ENCODE assay signal across 8 mouse cellular contexts in the genomic region with DNA sequence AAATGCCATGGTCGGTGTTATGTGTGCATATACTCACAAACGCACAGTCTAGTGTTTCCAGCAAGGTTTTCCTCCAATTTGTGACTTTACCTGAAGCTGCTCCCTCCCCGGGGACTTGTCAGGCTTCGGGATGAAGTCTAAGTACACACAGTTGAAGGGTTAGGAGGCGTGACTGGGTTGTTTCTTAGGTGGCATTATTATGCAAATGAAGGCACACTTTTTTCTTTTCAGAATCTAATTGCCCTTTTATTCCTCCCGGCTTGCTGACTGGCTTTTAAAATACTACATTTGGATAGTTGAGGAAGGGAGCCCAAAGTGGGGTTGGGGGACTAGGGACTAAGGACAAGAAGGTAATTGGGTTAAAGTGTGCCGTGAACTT. TPM values are rescaled to one million over a fixed set of nuclear protein-coding genes. Genes with fewer than 3 reads are reported as not detected.
DNase-seq lines count a peak whose midpoint lies in the region; ATAC-seq lines count a peak whose summit lies in the region.

No protein-coding gene starts in this region.

- H3K36me3 ChIP-seq in lung, embryonic 15.5 days = no peaks in the 10 kb centered on the region
- no peaks in the 10 kb centered on the region for H3K36me3 ChIP-seq in forebrain, embryonic 11.5 days (ENCODE audit: control insufficient read depth, insufficient read depth, low read length)

- peak overlapping the region; percentile 83 for H3K4me3 ChIP-seq in lung, embryonic 15.5 days
- no peak overlapping the region for H3K4me3 ChIP-seq in forebrain, embryonic 11.5 days (ENCODE audit: low read depth, low read length)

- H3K9ac ChIP-seq in lung, embryonic 15.5 days = peak overlapping the region; percentile 62
- H3K9ac ChIP-seq in forebrain, embryonic 11.5 days (ENCODE audit: low read length) = no peak overlapping the region

- WGBS in lung, embryonic 15.5 days = 20% methylated on average over 7 of the region's 7 CpGs
- 4% methylated on average over 7 of the region's 7 CpGs for WGBS in forebrain, embryonic 11.5 days

- no peak overlapping the region for H3K27ac ChIP-seq in lung, embryonic 15.5 days
- no peak overlapping the region for H3K27ac ChIP-seq in forebrain, embryonic 11.5 days (ENCODE audit: low read depth, low read length)

- H3K9me3 ChIP-seq in lung, embryonic 15.5 days = no peaks in the 10 kb centered on the region
- H3K9me3 ChIP-seq in forebrain, embryonic 11.5 days (ENCODE audit: control insufficient read depth, low read length) = no peaks in the 10 kb centered on the region

- 0 out of 2 replicates have a peak, but pooled peaks cover 21% of the 10 kb centered on the region for H3K4me1 ChIP-seq in lung, embryonic 15.5 days
- H3K4me1 ChIP-seq in forebrain, embryonic 11.5 days (replicated peaks; ENCODE audit: control insufficient read depth, insufficient read depth, low read length) = peaks cover 8% of the 10 kb centered on the region

- no peak for DNase-seq in lung, adult 18-20 months
- no peak for DNase-seq in forebrain, embryonic 11.5 days (ENCODE audit: low spot score)
- peak; percentile 35 to 49 for DNase-seq in kidney, postnatal 36 days
- peak; percentile 17 for DNase-seq in retina, postnatal 1 day
- DNase-seq in spleen, postnatal 10 days (ENCODE audit: low spot score in 2 of 2) = no peak
- no peak for DNase-seq in left cerebral cortex, adult 9 months (ENCODE audit: low spot score in 2 of 2)

- no peak for ATAC-seq in lung, embryonic 15.5 days (ENCODE audit: borderline replicate concordance, extremely low read depth, low FRiP score, low TSS enrichment)
- no peak for ATAC-seq in forebrain, embryonic 11.5 days (replicated peaks; ENCODE audit: low FRiP score)
- no peak for ATAC-seq in activated CD4-positive, CD25-positive, alpha-beta regulatory T cell, adult 4 months

- peak overlapping the region; percentile 96 for H3K4me2 ChIP-seq in lung, embryonic 15.5 days
- H3K4me2 ChIP-seq in forebrain, embryonic 11.5 days (ENCODE audit: low read depth, low read length, severe bottlenecking) = peak overlapping the region; percentile 100; the same call in 1 of the 2 replicates

- H3K27me3 ChIP-seq in lung, embryonic 15.5 days = no peaks in the 10 kb centered on the region
- H3K27me3 ChIP-seq in forebrain, embryonic 11.5 days (ENCODE audit: control insufficient read depth, insufficient read depth, low read length) = peaks cover 38% of the 10 kb centered on the region

RNA-seq across cellular contexts. Expression of a gene that starts 3.6 kb away (rescaled TPM):
- polyA plus RNA-seq in lung, embryonic 15.5 days (2015; fragmentation: Nextera tagmentation; extraction: Ambion mirVana) = 38.0 and 45.3 TPM in 2 replicates
- 45.4 and 45.5 TPM in 2 replicates for polyA plus RNA-seq in forebrain, embryonic 11.5 days (2014; fragmentation: Nextera tagmentation; extraction: Ambion mirVana)
- 10 to 100 TPM; 43.0 to 60.0 TPM for polyA plus RNA-seq in activated CD4-positive, CD25-positive, alpha-beta regulatory T cell, adult 4 months (2017; shearing (Covaris generic))

Comparison
In these comparisons a context has a peak if more than half of its experiments do, and no peak if none do; other contexts are left out.
1. DNase-seq: peak in kidney, postnatal 36 days (2 of 2) and retina, postnatal 1 day (single experiment); none in lung, adult 18-20 months (0 of 2), forebrain, embryonic 11.5 days (single experiment), spleen, postnatal 10 days (0 of 2) and left cerebral cortex, adult 9 months (0 of 2).